Mouse (Mus musculus) activated CD4-positive, CD25-positive, alpha-beta regulatory T cell, adult 9 weeks (primary cell): Measurements from ENCODE around the gene Gm20509. TPM values are rescaled to one million over a fixed set of nuclear protein-coding genes. Genes with fewer than 3 reads are reported as not detected.

Experiments used
- polyA plus RNA-seq: library from polyadenylated mRNA; unstranded; fragments of 100-300 nt; shearing (Covaris generic); gene quantifications from one replicate; pipeline ENCODE4 v1.2.1, GENCODE M21; 2017

Gm20509 gene
- polyA plus RNA-seq: not detected

DNA sequence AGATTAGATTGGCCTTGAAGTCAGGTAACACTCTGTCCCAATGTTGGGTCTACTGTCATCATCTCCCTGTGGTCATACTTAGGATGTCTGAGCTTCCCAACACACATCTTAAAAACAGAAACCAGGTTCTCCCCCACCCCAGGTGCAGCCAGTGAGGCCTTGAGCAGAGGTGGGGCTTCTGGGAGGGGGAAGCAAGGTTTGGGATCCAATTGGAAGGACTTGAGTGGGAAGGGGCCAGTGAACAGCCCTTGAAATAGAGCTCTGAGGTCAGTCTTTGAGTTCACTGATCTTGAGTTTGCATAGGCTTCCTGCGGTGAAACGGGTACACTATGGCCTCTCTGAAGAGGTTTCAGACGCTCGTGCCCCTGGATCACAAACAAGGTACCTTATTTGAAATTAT is at the start of gene Gm20509:
TSS of gene Gm20509 (plus strand) at position 290 of the 400 bp plus-strand sequence.

DNA sequence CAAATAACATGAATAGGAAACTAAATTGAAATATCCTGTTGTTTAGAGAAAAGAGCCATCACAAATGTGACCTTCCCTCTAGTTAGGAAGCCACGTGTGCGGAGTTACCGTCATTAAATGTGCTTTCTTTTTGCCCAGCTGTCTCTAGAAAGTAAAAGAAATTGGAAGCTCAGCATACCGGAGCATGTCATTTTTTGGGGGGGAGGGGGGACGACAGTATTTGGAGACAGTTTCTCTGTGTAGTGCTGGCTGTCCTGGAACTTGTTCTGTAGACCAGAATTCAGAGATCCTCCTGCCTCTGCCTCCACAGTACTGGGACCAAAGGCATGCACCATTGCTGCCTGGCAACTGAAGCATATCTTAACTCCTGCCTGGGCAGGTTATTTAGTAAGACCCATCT is 734 bp upstream of the Gm20509 start, which contains the start of gene Khdc3:
TSS of gene Khdc3 (plus strand) at position 301 of the 400 bp plus-strand sequence.

DNA sequence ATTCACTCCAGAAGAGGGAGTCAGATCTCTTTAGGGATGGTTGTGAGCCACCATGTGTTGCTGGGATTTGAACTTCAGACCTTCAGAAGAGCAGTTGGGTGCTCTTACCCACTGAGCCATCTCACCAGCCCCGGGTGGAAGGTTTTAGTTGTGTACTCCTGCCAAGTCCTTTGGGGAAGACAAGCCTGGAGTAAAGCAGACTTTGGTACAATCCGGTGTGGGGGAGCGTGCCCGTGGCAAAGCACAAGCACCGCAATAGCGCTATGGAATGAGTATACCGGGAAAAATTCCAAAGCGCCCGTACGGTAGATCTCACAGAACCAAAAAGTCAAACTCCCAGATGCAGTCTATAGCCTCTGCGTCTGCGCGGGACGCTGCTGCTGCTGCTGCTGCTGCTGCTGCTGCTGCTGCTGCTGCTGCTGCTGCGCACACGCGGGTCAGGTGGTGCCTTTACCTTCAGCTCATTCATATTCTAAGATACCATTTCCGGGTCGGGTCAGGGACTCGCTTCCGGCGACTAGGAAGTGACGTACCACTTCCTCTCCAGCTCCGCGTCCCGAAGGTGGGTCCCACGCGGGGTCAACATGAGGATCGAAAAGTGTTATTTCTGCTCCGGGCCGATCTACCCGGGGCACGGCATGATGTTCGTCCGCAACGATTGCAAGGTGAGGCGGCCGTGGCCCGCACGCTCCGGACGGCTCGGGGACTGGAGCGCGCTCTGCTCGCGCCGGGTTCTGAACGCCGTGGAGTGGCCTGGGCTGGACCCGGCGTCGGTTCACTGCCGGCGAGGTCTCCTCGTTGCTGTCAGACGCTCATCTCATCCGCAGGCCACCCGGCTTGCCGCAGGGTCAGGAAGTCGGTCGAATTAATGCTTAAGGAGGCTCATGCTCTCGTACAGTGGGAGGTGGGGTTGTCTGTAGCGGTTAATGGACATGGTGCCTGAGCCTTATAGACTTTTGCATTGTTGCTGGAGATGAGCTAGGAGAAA is 10.9 kb downstream of the Gm20509 start, which contains the start of gene Rsl24d1:
TSS of gene Rsl24d1 (plus strand) at position 508 of the 988 bp plus-strand sequence.

Other genes starting within 250 kb of the Gm20509 start
- not detected for gene Pygo1, start 176.8 kb upstream of the Gm20509 start, polyA plus RNA-seq
- 2.7 TPM for gene Dyx1c1, start 143.7 kb upstream of the Gm20509 start, polyA plus RNA-seq
- gene Gm44503, start 143.6 kb upstream of the Gm20509 start, polyA plus RNA-seq: not detected
- gene Ccpg1os, start 117.1 kb upstream of the Gm20509 start, polyA plus RNA-seq: 8.9 TPM
- 109 TPM for gene Ccpg1, start 117.0 kb upstream of the Gm20509 start, polyA plus RNA-seq
- gene Pigb, start 62.1 kb upstream of the Gm20509 start, polyA plus RNA-seq: 25.5 TPM
- gene Rab27a, start 57.6 kb upstream of the Gm20509 start, polyA plus RNA-seq: 56.6 TPM
- gene Khdc3, start 634 bp upstream of the Gm20509 start, polyA plus RNA-seq: 0.27 TPM
- gene Rsl24d1, start 11.0 kb downstream of the Gm20509 start, polyA plus RNA-seq: 86.1 TPM